Mouse (Mus musculus) testis, adult 2 months (tissue): ENCODE data around the gene Gm9972.

Source experiments
- CTCF ChIP-seq: fragments of 200-500 bp; IDR thresholded peaks from 2 replicates; pipeline ENCODE4 v1.5.1; 2012; ENCODE audit warnings: low read depth, mild to moderate bottlenecking, inconsistent platforms, low read length, moderate library complexity; ENCODE audit not compliant: control insufficient read depth, insufficient read depth, insufficient replicate concordance
- POLR2A ChIP-seq: fragments of 200-500 bp; IDR thresholded peaks from 2 replicates; pipeline ENCODE4 v1.6.1; 2012; ENCODE audit warnings: low read depth, mild to moderate bottlenecking, inconsistent platforms, low read length, moderate library complexity; ENCODE audit not compliant: control insufficient read depth

GRCm38 (mm10) chr11:43062286-43062685 is 26.7 kb downstream of the Gm9972 start:
- no peak for TF ChIP-seq POLR2A
- no peak for TF ChIP-seq CTCF
